Mouse (Mus musculus) liver, postnatal 0 days (tissue): Measurements from ENCODE around the gene Fxyd7. TPM values are rescaled to one million over a fixed set of nuclear protein-coding genes. Genes with fewer than 3 reads are reported as not detected.

Experiments used
- ATAC-seq: fragments of 200-750 bp; cut with Nextera tagmentation; 2 replicates; pipeline ENCODE4 v1.8.0; 2017; ENCODE audit warnings: mild to moderate bottlenecking, moderate library complexity
- DNase-seq: peaks from one replicate; pipeline ENCODE4 v3.0.0-alpha.2; 2016
- H3K27ac ChIP-seq: fragments of 300-500 bp; sonication (generic); 2 replicates; pipeline ENCODE4 v1.5.1; 2014; ENCODE audit warnings: antibody characterized with exemption, moderate library complexity, mild to moderate bottlenecking, low read depth
- H3K27me3 ChIP-seq: fragments of 300-500 bp; sonication (generic); 2 replicates; pipeline ENCODE4 v1.6.1; 2014; ENCODE audit warnings: low read length, control low read depth, mixed read lengths; ENCODE audit not compliant: insufficient read depth
- H3K36me3 ChIP-seq: fragments of 300-500 bp; sonication (generic); replicated peaks from 2 replicates; pipeline ENCODE4 v1.6.1; 2014; ENCODE audit warnings: mild to moderate bottlenecking, control low read depth, low read length, moderate library complexity, mixed read lengths; ENCODE audit not compliant: insufficient read depth
- H3K4me1 ChIP-seq: fragments of 300-500 bp; sonication (generic); 2 replicates; pipeline ENCODE4 v1.6.1; 2014; ENCODE audit warnings: antibody characterized with exemption, mild to moderate bottlenecking, control low read depth; ENCODE audit not compliant: insufficient read depth
- H3K4me2 ChIP-seq: fragments of 300-500 bp; sonication (generic); 2 replicates; pipeline ENCODE4 v1.6.1; 2014; ENCODE audit warnings: low read depth, mild to moderate bottlenecking, low read length, moderate library complexity, mixed read lengths
- H3K4me3 ChIP-seq: fragments of 300-500 bp; sonication (generic); 2 replicates; pipeline ENCODE4 v1.5.1; 2014; ENCODE audit warnings: low read depth, low read length
- H3K9ac ChIP-seq: fragments of 300-500 bp; sonication (generic); replicated peaks from 2 replicates; pipeline ENCODE4 v1.6.1; 2014; ENCODE audit warnings: mild to moderate bottlenecking, moderate library complexity
- H3K9me3 ChIP-seq: fragments of 300-500 bp; sonication (generic); 2 replicates; pipeline ENCODE4 v1.6.1; 2016; ENCODE audit warnings: mild to moderate bottlenecking, control low read depth, low read length, mixed read lengths
- CTCF ChIP-seq: sonication (generic); IDR thresholded peaks from 2 replicates; pipeline ENCODE4 v1.5.1; 2016; ENCODE audit warnings: antibody characterized with exemption, low read depth
- EP300 ChIP-seq: IDR thresholded peaks from 2 replicates; pipeline ENCODE4 v1.6.1; 2016; ENCODE audit warnings: antibody characterized with exemption, low read depth, mild to moderate bottlenecking
- WGBS: fragments of 180-500 bp; shearing (Covaris S2); extraction: QIAGEN DNeasy Blood & Tissue Kit; methylation state at CpG from one replicate; pipeline ENCODE4 v1.1.7; 2014; ENCODE audit not compliant: insufficient replicate concordance; 5-methylcytosine and 5-hydroxymethylcytosine counted together
- polyA plus RNA-seq: library from polyadenylated mRNA; unstranded; fragments of >200 nt; fragmentation: Nextera tagmentation; extraction: Ambion mirVana; gene quantifications from 2 replicates; pipeline ENCODE4 v1.2.1, GENCODE M21; 2015

Fxyd7 gene
- polyA plus RNA-seq, 1 experiment from 2014 or later, result 0.16 TPM

DNA sequence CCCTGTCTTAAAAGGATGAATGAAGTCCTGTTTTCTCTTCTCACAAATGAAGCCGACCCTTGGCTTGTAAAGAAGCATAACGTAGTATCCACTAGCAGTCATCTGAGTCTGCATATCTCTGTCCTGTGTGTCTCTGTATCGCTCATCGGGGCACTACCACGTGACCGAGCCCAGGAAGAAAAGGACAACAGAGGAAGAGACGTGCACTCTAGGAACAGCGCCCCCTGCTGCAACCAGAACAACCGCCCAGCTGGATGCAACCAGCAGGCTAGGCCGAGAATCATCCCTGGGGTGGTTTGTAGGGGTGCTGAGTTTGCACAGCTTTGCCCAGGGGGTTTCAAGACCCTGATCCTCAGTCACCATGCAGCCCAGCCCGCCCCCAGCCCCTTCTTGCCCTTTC is 16.5 kb downstream of the Fxyd7 start:
- Histone ChIP-seq H3K36me3 (no peaks in the 10 kb centered on the region), H3K4me1 (peaks cover 13% of the 10 kb centered on the region), H3K4me3 (no peak overlapping the region), H3K27ac (no peak overlapping the region; the same call in 1 of the 2 replicates), H3K27me3 (no peaks in the 10 kb centered on the region), H3K9ac (no peak overlapping the region), H3K4me2 (no peak overlapping the region), H3K9me3 (no peaks in the 10 kb centered on the region)
- TF ChIP-seq CTCF, result peak; percentile 66
- no peak for TF ChIP-seq EP300
- peak; percentile 61 for DNase-seq
- ATAC-seq, result 0 out of 2 replicates have a peak, but pooled peaks have one; percentile 33
- 45% methylated on average over 11 of the region's 11 CpGs for WGBS

DNA sequence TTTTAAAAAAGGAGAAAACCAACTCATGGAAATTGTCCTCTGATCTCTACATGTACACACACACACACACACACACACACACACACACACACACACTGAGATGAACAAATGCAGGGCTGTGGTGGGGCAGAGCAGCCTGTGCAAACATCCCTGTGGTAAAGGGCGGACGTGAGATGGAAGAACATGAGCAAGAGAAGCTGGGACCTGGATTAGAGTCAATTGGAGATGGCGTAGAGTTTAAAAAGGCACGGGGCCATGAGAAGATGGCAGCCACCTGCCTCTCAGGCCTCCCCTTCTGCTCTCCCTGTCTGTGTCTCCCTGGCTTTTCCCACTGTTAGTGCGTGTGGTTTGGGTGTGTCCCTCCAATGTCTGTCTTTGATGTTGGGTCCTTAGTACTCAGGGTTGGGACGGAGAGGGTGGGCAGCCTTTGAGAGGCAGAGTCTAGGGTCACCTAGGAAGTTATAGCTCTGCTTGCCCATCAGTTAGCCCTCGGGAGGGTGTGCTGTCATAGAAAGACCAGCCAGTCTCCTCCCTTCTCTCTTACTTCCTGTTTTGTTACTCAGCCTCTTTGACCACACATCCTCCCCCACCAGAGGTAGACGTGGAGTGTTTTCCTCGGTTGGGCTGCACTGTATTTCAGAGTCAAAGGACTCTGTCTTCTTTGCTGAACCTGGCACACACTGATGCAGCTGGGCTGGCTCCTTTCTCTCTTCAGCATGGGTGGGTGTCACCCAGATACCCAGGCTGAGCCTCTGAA is 17.7 kb downstream of the Fxyd7 start:
- Histone ChIP-seq H3K4me2 (0 out of 2 replicates have a peak overlapping the region, but pooled peaks have one; percentile 4), H3K9me3 (no peaks in the 10 kb centered on the region), H3K4me3 (no peak overlapping the region), H3K9ac (no peak overlapping the region), H3K27me3 (no peaks in the 10 kb centered on the region), H3K36me3 (no peaks in the 10 kb centered on the region), H3K4me1 (peaks cover 13% of the 10 kb centered on the region), H3K27ac (peak overlapping the region; percentile 72)
- peak; percentile 52 for ATAC-seq
- WGBS, result 36% methylated on average over 9 of the region's 9 CpGs
- TF ChIP-seq EP300 (no peak), CTCF (no peak)
- DNase-seq, result peak; percentile 42

DNA sequence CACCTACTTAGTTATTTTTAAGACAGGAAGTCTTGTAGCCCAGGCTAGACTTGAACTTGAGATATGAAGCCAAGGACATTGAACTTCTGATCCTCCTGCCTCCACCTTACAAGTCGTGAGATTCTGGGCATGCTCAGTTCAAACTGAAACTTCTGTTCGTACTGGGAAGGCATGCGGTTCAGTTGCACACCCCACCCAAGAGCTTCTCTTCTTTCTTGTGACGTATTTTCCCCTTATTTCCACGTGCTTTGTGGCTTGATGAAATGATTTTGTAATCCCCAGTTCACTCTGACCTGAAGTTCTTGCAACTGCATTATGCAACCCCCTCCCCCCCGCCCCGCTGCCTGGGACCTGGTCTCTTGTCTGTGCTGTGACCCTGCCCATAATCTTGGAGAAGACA is 19.5 kb downstream of the Fxyd7 start:
- TF ChIP-seq EP300 (peak; percentile 39; the same call in 1 of the 2 replicates), CTCF (no peak)
- Histone ChIP-seq H3K9ac (no peak overlapping the region), H3K9me3 (no peaks in the 10 kb centered on the region), H3K27ac (peak overlapping the region; percentile 25; the same call in 1 of the 2 replicates), H3K4me3 (no peak overlapping the region), H3K4me1 (peaks cover 13% of the 10 kb centered on the region), H3K36me3 (no peaks in the 10 kb centered on the region), H3K4me2 (no peak overlapping the region), H3K27me3 (no peaks in the 10 kb centered on the region)
- ATAC-seq (peak; percentile 47), DNase-seq (peak; percentile 63)
- 44% methylated on average over 7 of the region's 7 CpGs for WGBS

GRCm38 (mm10) chr7:31030717-31031116 is 20.6 kb downstream of the Fxyd7 start:
- peak; percentile 41 for TF ChIP-seq CTCF
- TF ChIP-seq EP300, result no peak
- Histone ChIP-seq H3K4me3 (no peak overlapping the region), H3K27me3 (no peaks in the 10 kb centered on the region), H3K4me1 (peaks cover 13% of the 10 kb centered on the region), H3K4me2 (no peak overlapping the region), H3K9me3 (no peaks in the 10 kb centered on the region), H3K27ac (no peak overlapping the region), H3K9ac (no peak overlapping the region), H3K36me3 (no peaks in the 10 kb centered on the region)
- DNase-seq (no peak), ATAC-seq (no peak)
- WGBS, result 71% methylated on average over 2 of the region's 2 CpGs

DNA sequence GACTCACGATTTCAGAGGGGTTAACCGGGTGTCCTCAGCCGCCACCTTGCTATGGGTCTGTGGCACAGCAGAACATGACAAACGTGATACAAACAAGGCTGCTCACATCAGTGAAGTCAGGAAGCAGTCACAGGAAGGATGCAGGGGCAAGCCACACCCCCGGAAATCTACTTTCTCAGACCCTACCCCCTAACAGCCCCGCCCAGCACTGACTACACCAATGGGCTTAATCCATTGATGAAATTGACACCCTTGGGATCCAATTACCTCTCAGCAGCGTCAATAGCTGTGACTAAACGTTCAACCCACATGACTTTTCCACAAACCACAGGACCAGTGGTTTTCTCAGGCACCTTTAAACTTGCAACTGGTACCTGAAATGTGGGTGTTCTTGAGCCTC is 22.7 kb downstream of the Fxyd7 start:
- Histone ChIP-seq H3K9ac (no peak overlapping the region), H3K9me3 (no peaks in the 10 kb centered on the region), H3K36me3 (no peaks in the 10 kb centered on the region), H3K27me3 (no peaks in the 10 kb centered on the region), H3K4me2 (no peak overlapping the region), H3K27ac (no peak overlapping the region), H3K4me1 (peaks cover 7% of the 10 kb centered on the region), H3K4me3 (no peak overlapping the region)
- WGBS, result 63% methylated on average over 8 of the region's 8 CpGs
- ATAC-seq (no peak), DNase-seq (no peak)
- TF ChIP-seq CTCF (no peak), EP300 (no peak)

- DNase-seq (no peak), ATAC-seq (peak; percentile 61)
- H3K4me2 ChIP-seq, result no peak overlapping the region
- 50% methylated on average over 10 of the region's 10 CpGs for WGBS
- H3K36me3 ChIP-seq, result no peaks in the 10 kb centered on the region
- no peaks in the 10 kb centered on the region for H3K27me3 ChIP-seq
- TF ChIP-seq CTCF (no peak), EP300 (no peak)
- no peak overlapping the region for H3K27ac ChIP-seq
- no peaks in the 10 kb centered on the region for H3K9me3 ChIP-seq
- H3K9ac ChIP-seq, result no peak overlapping the region
- no peak overlapping the region for H3K4me3 ChIP-seq
- peaks cover 4% of the 10 kb centered on the region for H3K4me1 ChIP-seq
Observed at GRCm38 (mm10) chr7:31017104-31017901, 34.0 kb downstream of the Fxyd7 start.
